Mouse (Mus musculus) lung, adult 18-20 months (tissue): ENCODE data around the gene Upk1a.

ENCODE experiments used
- DNase-seq, 2 experiments: peaks; one replicate each; pipeline ENCODE4 v3.0.0; 2022; ENCODE audit warnings: mixed read lengths in 2 of 2

Gene Upk1a

DNA sequence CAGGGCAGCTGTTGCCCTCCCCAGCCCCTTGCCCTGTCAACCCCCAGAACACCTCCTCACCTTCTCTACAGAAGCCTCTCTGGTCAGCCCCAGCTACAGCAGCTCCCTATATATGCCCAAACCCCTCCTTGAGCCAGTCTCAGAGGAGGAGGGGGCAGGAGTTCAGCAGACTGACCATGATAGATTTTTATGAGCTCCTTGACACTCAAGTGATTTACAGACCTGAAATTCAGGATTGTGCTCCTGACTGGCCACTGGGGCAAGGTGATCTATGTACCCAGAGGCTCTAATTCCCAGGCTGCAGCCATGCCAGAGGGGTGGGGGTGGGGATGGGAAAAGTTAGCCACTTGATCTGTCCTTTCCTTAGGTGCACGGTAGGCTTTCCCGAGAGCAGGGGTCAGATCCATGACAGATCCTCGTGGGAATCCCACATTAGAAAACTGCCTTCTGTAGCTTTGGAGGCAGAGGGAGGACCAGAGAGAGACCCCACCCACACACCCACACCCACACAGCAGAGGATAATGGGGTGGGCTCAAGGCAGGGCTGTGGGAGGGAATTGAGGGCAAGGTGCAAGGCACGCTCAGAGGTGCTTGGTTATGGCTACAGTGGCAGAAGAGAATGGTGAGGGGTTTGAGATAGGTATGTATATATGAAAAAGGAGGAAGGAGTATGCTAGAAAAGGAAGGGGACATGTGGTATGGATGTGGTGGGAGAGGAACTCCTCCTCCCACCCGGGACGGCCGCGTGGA, at the start of gene Upk1a:
TSS of gene Upk1a (minus strand) at position 194 of the 749 bp plus-strand sequence.
- no peak for DNase-seq

GRCm38 (mm10) chr7:30649591-30650540, 37.2 kb upstream of the Upk1a start, which contains the start of gene Rbm42:
Rbm42 (minus strand) TSS chr7:30650317.
- peak; percentile 99 for DNase-seq

GRCm38 (mm10) chr7:30639083-30639482, 26.4 kb upstream of the Upk1a start:
- DNase-seq, result no peak

GRCm38 (mm10) chr7:30636395-30636794, 23.7 kb upstream of the Upk1a start:
- DNase-seq, result no peak

DNA sequence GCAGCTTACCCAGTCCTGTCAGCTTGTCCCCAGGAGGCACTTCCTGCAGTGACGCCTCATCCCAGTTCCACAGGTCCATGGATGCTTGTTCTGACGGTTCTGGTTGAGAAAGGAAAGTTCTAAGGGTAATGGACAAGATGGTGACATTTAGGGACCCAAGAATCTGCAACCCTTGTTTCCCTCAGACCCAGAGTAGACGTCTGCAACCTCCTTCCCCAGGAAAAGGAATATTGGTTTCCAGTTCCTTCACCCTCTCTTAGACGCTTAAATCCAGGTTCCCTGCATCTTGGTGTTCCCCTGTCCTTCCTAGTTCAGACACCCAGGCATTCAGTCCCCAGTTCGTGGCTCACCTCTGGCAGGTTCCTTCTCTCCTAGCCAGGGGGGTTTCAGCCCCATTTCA, 23.1 kb upstream of the Upk1a start, which contains the start of gene Etv2:
TSS of gene Etv2 (minus strand) at position 101 of the 400 bp plus-strand sequence.
- DNase-seq, result no peak

DNA sequence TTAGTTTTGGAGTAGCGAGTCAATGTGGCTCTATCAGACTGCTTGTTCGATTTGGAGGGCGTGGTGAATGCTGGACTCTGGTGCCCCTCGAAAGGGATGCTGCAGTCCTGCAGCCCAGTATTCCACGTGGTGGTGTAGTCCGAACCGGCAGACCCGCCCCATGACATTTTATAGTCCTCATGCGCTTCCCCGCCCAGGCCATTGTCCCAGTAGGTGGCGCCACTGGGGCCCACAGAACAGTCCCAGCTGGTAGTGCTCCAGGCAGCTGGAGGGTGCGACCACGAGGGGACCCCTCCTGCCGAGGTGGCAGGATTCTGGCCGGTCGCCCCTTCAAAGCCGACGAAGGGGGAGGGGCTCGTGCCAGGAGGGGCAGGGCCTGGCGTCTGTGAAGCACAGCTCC, 22.0 kb upstream of the Upk1a start:
- peak; percentile 19 to 21 for DNase-seq

GRCm38 (mm10) chr7:30633762-30634412, 21.2 kb upstream of the Upk1a start:
- DNase-seq, result no peak

DNA sequence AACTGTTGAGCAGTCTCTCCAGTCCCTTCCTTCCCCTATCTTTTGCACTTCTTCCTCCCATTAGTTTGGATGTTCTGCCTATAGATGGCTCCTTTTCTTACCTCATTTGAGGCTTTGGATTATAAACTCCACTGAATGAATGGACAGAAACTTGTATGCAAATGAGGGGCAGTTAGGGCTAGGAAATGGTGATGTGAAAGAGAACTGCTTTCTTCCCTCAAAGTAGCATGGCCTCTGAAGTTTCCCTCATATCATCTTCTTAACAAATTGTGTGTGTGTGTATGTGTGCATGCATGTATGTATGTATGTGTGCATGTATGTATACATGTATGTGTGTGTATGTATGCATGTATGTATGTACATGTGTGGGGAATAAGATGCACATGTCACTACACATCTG, 16.4 kb upstream of the Upk1a start:
- no peak for DNase-seq

- no peak for DNase-seq
Observed at GRCm38 (mm10) chr7:30626647-30627046, 14.0 kb upstream of the Upk1a start.

DNA sequence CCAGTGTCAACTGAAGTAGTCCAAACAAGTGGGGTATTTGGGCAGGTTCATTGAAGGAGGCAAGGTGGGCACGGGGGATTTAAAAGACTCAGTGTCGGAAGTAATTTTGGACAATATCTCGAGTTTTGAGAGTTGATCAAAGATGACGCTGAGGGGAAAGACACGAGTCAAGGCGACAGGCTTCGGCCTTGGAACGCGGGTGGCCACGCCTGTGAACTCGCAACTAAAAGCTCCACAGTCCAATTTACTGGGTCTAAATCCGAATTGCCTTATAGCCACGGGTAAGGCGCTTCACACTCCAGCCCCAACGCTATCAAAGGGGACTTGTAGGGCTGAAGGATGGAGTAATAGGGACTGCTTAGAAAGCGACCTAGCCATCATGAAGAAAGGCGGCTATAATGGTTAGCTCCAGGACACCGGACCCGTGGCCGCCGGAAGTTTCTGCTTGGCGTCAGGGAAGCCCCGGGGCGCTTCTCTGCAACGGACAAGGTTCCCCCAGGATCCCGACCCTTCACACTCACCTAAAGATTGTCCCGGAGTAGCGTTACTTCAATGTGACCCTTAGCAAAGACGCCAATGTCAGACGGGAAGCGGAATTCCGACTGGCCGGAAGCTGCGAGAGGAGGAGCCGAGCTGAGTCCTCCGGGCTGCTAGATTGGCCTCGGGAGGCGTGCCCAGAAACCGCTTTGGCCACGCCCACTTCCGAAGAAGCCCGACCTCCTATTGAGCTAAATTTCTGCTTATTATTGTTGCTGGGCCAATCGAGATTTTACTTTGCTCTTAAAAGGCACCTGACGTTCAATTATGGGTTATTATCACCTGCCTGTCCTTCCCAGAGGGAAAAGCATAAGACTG, 13.1 kb upstream of the Upk1a start, which contains the start of gene Cox6b1:
TSS of gene Cox6b1 (minus strand) at position 622 of the 855 bp plus-strand sequence.
- DNase-seq, result peak; percentile 90

DNA sequence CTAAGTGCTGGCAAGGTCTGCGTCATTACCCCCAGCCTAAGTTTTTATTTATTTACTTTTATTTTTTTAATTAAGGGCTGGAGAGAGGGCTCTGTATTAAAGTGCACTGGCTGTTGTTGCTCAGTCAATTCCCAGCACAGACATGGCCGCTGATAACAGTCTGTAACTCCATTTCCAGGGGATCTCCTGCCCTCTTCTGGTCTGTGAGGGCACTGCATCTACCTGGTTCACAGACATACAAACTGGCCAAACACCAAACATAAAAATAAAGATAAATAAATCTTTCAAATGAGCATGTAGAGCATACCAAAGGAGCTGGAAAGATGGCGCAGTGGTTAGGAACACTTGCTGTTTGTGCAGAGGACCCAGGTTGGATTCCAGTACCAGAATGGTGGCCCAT, 6.6 kb upstream of the Upk1a start:
- DNase-seq, result no peak

GRCm38 (mm10) chr7:30618658-30619057, 6.0 kb upstream of the Upk1a start:
- DNase-seq, result no peak

GRCm38 (mm10) chr7:30615049-30615760, 2.6 kb upstream of the Upk1a start:
- DNase-seq, result no peak

DNA sequence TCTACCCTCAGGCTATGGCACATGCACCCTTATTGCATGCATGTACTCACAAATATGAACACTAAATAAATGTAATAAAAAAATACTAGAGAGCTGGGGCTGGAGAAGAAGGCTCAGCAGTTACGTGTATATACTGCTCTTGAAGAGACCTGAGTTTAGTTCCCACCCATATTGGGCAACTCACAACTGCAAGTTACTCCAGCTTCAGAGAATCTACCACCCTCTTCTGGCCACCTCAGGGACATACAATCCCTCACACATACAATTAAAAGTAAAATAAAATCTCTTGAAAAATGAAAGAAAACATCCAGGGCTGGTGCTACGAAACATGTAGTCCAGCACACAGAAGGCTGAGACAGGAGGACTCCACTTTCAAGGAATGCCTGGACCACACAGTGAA, 1.8 kb upstream of the Upk1a start:
- DNase-seq, result no peak

DNA sequence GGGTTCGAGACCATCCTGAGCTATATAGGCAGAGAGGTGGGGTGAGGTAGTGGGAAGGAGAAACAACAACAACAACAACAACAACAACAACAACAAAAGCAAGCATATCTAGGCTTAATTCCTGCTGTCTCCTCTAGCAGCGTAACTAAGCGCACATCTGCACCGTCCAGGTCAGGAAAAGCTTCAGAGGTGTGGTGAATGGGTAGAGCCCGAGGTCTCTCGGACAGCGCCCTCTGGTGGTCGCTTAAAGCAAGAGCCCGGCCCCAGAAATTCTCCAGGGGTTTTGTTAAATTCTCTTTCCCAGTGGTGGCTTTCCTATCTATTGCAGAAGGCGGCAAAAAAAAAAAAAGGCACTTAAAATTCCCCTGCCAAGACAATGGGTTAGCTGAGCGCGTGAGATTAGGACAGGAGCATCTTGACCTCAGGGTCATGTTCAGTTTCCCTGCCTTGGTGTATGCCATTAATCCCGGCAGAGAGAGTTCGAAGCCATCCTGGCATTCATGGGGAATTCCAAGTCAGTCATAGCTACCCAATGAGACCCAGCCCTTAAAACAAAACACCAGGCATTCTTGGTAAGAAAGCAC, 974 bp upstream of the Upk1a start:
- DNase-seq, result peak; percentile 62 to 68

GRCm38 (mm10) chr7:30610043-30610442, 2.6 kb downstream of the Upk1a start:
- DNase-seq, result no peak

GRCm38 (mm10) chr7:30608476-30608875, 4.2 kb downstream of the Upk1a start:
- no peak for DNase-seq

GRCm38 (mm10) chr7:30607706-30608309, 4.8 kb downstream of the Upk1a start:
- DNase-seq, result peak; percentile 73 to 83

GRCm38 (mm10) chr7:30604944-30605343, 7.7 kb downstream of the Upk1a start:
- no peak for DNase-seq

GRCm38 (mm10) chr7:30604424-30604823, 8.2 kb downstream of the Upk1a start:
- no peak for DNase-seq
